Mouse (Mus musculus) stomach, embryonic 15.5 days (tissue): Measurements from ENCODE around the gene Arhgap28. TPM values are rescaled to one million over a fixed set of nuclear protein-coding genes. Genes with fewer than 3 reads are reported as not detected.

Experiments used
- ATAC-seq: fragments of 200-750 bp; cut with Nextera tagmentation; 2 replicates; pipeline ENCODE4 v1.8.0; 2017; ENCODE audit warnings: low read depth, moderate number of reproducible peaks, moderate TSS enrichment; ENCODE audit not compliant: insufficient read depth, low FRiP score
- H3K27ac ChIP-seq: fragments of 300-500 bp; sonication (generic); 2 replicates; pipeline ENCODE4 v1.5.1; 2015; ENCODE audit warnings: mild to moderate bottlenecking, inconsistent platforms
- H3K27me3 ChIP-seq: fragments of 300-500 bp; sonication (generic); replicated peaks from 2 replicates; pipeline ENCODE4 v1.6.1; 2015; ENCODE audit warnings: inconsistent platforms
- H3K36me3 ChIP-seq: fragments of 300-500 bp; sonication (generic); 2 replicates; pipeline ENCODE4 v1.6.1; 2015; ENCODE audit warnings: inconsistent platforms
- H3K4me1 ChIP-seq: fragments of 300-500 bp; sonication (generic); 2 replicates; pipeline ENCODE4 v1.6.1; 2015; ENCODE audit warnings: inconsistent platforms
- H3K4me2 ChIP-seq: fragments of 300-500 bp; sonication (generic); 2 replicates; pipeline ENCODE4 v1.6.1; 2015; ENCODE audit warnings: mild to moderate bottlenecking, inconsistent platforms
- H3K4me3 ChIP-seq: fragments of 300-500 bp; sonication (generic); replicated peaks from 2 replicates; pipeline ENCODE4 v1.5.1; 2015; ENCODE audit warnings: inconsistent platforms
- H3K9ac ChIP-seq: fragments of 300-500 bp; sonication (generic); 2 replicates; pipeline ENCODE4 v1.6.1; 2015; ENCODE audit warnings: inconsistent platforms
- H3K9me3 ChIP-seq: fragments of 300-500 bp; sonication (generic); 2 replicates; pipeline ENCODE4 v1.6.1; 2016; ENCODE audit warnings: inconsistent platforms
- WGBS: fragments of 180-500 bp; shearing (Covaris S2); methylation state at CpG from one replicate; pipeline ENCODE4 v1.1.7; 2015; 5-methylcytosine and 5-hydroxymethylcytosine counted together
- polyA plus RNA-seq: library from polyadenylated mRNA; unstranded; fragments of >200 nt; fragmentation: Nextera tagmentation; extraction: Ambion mirVana; gene quantifications from 2 replicates; pipeline ENCODE4 v1.2.1, GENCODE M21; 2015

Gene Arhgap28
- polyA plus RNA-seq, 1 experiment from 2014 or later: 23.9 TPM

GRCm38 (mm10) chr17:67955876-67956690 is 47.8 kb downstream of the Arhgap28 start:
- H3K4me3 ChIP-seq: no peak overlapping the region
- no peaks in the 10 kb centered on the region for H3K27me3 ChIP-seq
- no peaks in the 10 kb centered on the region for H3K36me3 ChIP-seq
- WGBS: 31% methylated on average over 10 of the region's 10 CpGs
- H3K4me2 ChIP-seq: no peak overlapping the region
- no peak overlapping the region for H3K9ac ChIP-seq
- H3K9me3 ChIP-seq: no peaks in the 10 kb centered on the region
- peak overlapping the region; percentile 42; the same call in 1 of the 2 replicates for H3K27ac ChIP-seq
- H3K4me1 ChIP-seq: peaks cover 24% of the 10 kb centered on the region
- ATAC-seq: no peak; the same call in 1 of the 2 replicates

- Histone ChIP-seq H3K27ac (no peak overlapping the region), H3K4me2 (peak overlapping the region; percentile 11; the same call in 1 of the 2 replicates), H3K9ac (no peak overlapping the region), H3K4me1 (peaks cover 24% of the 10 kb centered on the region), H3K36me3 (no peaks in the 10 kb centered on the region), H3K9me3 (no peaks in the 10 kb centered on the region), H3K27me3 (no peaks in the 10 kb centered on the region), H3K4me3 (no peak overlapping the region)
- ATAC-seq: no peak
- 53% methylated on average over 5 of the region's 5 CpGs for WGBS
These were observed 49.0 kb downstream of the Arhgap28 start for GRCm38 (mm10) chr17:67954961-67955360.

- Histone ChIP-seq H3K27ac (peak overlapping the region; percentile 87), H3K4me3 (peak overlapping the region; percentile 33), H3K9me3 (no peaks in the 10 kb centered on the region), H3K9ac (no peak overlapping the region; the same call in 1 of the 2 replicates), H3K36me3 (no peaks in the 10 kb centered on the region), H3K4me1 (peaks cover 43% of the 10 kb centered on the region), H3K27me3 (no peaks in the 10 kb centered on the region), H3K4me2 (peak overlapping the region; percentile 33)
- no peak for ATAC-seq
- 33% methylated on average over 11 of the region's 11 CpGs for WGBS
These were observed 53.3 kb downstream of the Arhgap28 start for GRCm38 (mm10) chr17:67950523-67951213.

- Histone ChIP-seq H3K9me3 (no peaks in the 10 kb centered on the region), H3K27ac (no peak overlapping the region), H3K4me2 (peak overlapping the region; percentile 33; the same call in 1 of the 2 replicates), H3K4me1 (peaks cover 33% of the 10 kb centered on the region), H3K9ac (no peak overlapping the region), H3K27me3 (no peaks in the 10 kb centered on the region), H3K4me3 (no peak overlapping the region), H3K36me3 (no peaks in the 10 kb centered on the region)
- 32% methylated on average over 5 of the region's 5 CpGs for WGBS
- no peak for ATAC-seq
These were observed 55.3 kb downstream of the Arhgap28 start for GRCm38 (mm10) chr17:67948601-67949000.

- H3K27me3 ChIP-seq: no peaks in the 10 kb centered on the region
- H3K9ac ChIP-seq: no peak overlapping the region
- H3K4me1 ChIP-seq: peaks cover 28% of the 10 kb centered on the region
- 19% methylated on average over 7 of the region's 7 CpGs for WGBS
- H3K4me2 ChIP-seq: no peak overlapping the region; the same call in 1 of the 2 replicates
- no peak for ATAC-seq
- no peaks in the 10 kb centered on the region for H3K36me3 ChIP-seq
- H3K27ac ChIP-seq: no peak overlapping the region
- H3K4me3 ChIP-seq: no peak overlapping the region
- H3K9me3 ChIP-seq: no peaks in the 10 kb centered on the region
These were observed 58.5 kb downstream of the Arhgap28 start for GRCm38 (mm10) chr17:67945453-67945852.

- H3K4me3 ChIP-seq: no peak overlapping the region
- H3K27me3 ChIP-seq: no peaks in the 10 kb centered on the region
- H3K27ac ChIP-seq: no peak overlapping the region
- H3K4me2 ChIP-seq: no peak overlapping the region
- no peaks in the 10 kb centered on the region for H3K36me3 ChIP-seq
- H3K9me3 ChIP-seq: no peaks in the 10 kb centered on the region
- WGBS: 82% methylated on average over 7 of the region's 7 CpGs
- peaks cover 23% of the 10 kb centered on the region for H3K4me1 ChIP-seq
- ATAC-seq: no peak
- no peak overlapping the region for H3K9ac ChIP-seq
These were observed 59.7 kb downstream of the Arhgap28 start for GRCm38 (mm10) chr17:67944256-67944655.

- WGBS: 83% methylated on average over 6 of the region's 6 CpGs
- ATAC-seq: no peak
- Histone ChIP-seq H3K9me3 (no peaks in the 10 kb centered on the region), H3K9ac (no peak overlapping the region), H3K4me3 (no peak overlapping the region), H3K36me3 (no peaks in the 10 kb centered on the region), H3K4me2 (no peak overlapping the region), H3K27ac (no peak overlapping the region), H3K4me1 (peaks cover 9% of the 10 kb centered on the region), H3K27me3 (no peaks in the 10 kb centered on the region)
These were observed 62.9 kb downstream of the Arhgap28 start for GRCm38 (mm10) chr17:67941026-67941425.

- WGBS: 96% methylated on average over 3 of the region's 3 CpGs
- H3K27ac ChIP-seq: no peak overlapping the region
- H3K27me3 ChIP-seq: no peaks in the 10 kb centered on the region
- no peak for ATAC-seq
- H3K4me3 ChIP-seq: no peak overlapping the region
- no peak overlapping the region for H3K9ac ChIP-seq
- no peaks in the 10 kb centered on the region for H3K4me1 ChIP-seq
- no peaks in the 10 kb centered on the region for H3K9me3 ChIP-seq
- H3K36me3 ChIP-seq: 0 out of 2 replicates have a peak, but pooled peaks cover 4% of the 10 kb centered on the region
- no peak overlapping the region for H3K4me2 ChIP-seq
These were observed 66.9 kb downstream of the Arhgap28 start for GRCm38 (mm10) chr17:67937050-67937449.

GRCm38 (mm10) chr17:67935556-67935955 is 68.4 kb downstream of the Arhgap28 start:
- ATAC-seq: no peak
- H3K36me3 ChIP-seq: 0 out of 2 replicates have a peak, but pooled peaks cover 4% of the 10 kb centered on the region
- no peak overlapping the region for H3K4me3 ChIP-seq
- WGBS: 84% methylated on average over 4 of the region's 4 CpGs
- H3K9ac ChIP-seq: no peak overlapping the region
- no peak overlapping the region for H3K4me2 ChIP-seq
- no peaks in the 10 kb centered on the region for H3K9me3 ChIP-seq
- H3K27ac ChIP-seq: no peak overlapping the region
- H3K4me1 ChIP-seq: no peaks in the 10 kb centered on the region
- no peaks in the 10 kb centered on the region for H3K27me3 ChIP-seq

GRCm38 (mm10) chr17:67931396-67931795 is 72.5 kb downstream of the Arhgap28 start:
- WGBS: 67% methylated on average over 6 of the region's 6 CpGs
- Histone ChIP-seq H3K4me2 (no peak overlapping the region), H3K9me3 (no peaks in the 10 kb centered on the region), H3K27me3 (no peaks in the 10 kb centered on the region), H3K27ac (no peak overlapping the region), H3K9ac (no peak overlapping the region), H3K4me3 (no peak overlapping the region), H3K36me3 (0 out of 2 replicates have a peak, but pooled peaks cover 4% of the 10 kb centered on the region), H3K4me1 (no peaks in the 10 kb centered on the region)
- ATAC-seq: no peak

GRCm38 (mm10) chr17:67930957-67931356 is 73.0 kb downstream of the Arhgap28 start:
- Histone ChIP-seq H3K4me2 (no peak overlapping the region), H3K4me1 (no peaks in the 10 kb centered on the region), H3K9me3 (no peaks in the 10 kb centered on the region), H3K36me3 (0 out of 2 replicates have a peak, but pooled peaks cover 4% of the 10 kb centered on the region), H3K4me3 (no peak overlapping the region), H3K27me3 (no peaks in the 10 kb centered on the region), H3K27ac (no peak overlapping the region), H3K9ac (no peak overlapping the region)
- no peak for ATAC-seq
- WGBS: 70% methylated on average over 3 of the region's 3 CpGs

GRCm38 (mm10) chr17:67930467-67930866 is 73.5 kb downstream of the Arhgap28 start:
- 89% methylated on average over 3 of the region's 3 CpGs for WGBS
- Histone ChIP-seq H3K4me2 (no peak overlapping the region), H3K27ac (no peak overlapping the region), H3K4me1 (no peaks in the 10 kb centered on the region), H3K9ac (no peak overlapping the region), H3K27me3 (no peaks in the 10 kb centered on the region), H3K9me3 (no peaks in the 10 kb centered on the region), H3K36me3 (0 out of 2 replicates have a peak, but pooled peaks cover 4% of the 10 kb centered on the region), H3K4me3 (no peak overlapping the region)
- no peak for ATAC-seq
